Mouse (Mus musculus): ENCODE results near the gene Arhgef9. TPM values are rescaled to one million over a fixed set of nuclear protein-coding genes. Genes with fewer than 3 reads are reported as not detected.

Gene Arhgef9
- polyA plus RNA-seq (2012; fragmentation: generic; extraction: Trizol): 1 to 10 TPM in 1 of 2 experiments, under 1 TPM in 1; 0.40 to 4.3 TPM

GRCm38 (mm10) chrX:95196104-95196919, at the start of gene Arhgef9:
Gene Arhgef9, minus strand, starts transcription at chrX:95196856.

GRCm38 (mm10) chrX:95026361-95026892, 170.2 kb downstream of the Arhgef9 start, which contains the start of gene Spin4:
Gene Spin4, minus strand, starts transcription at chrX:95026682.

Other genes with a start within 250 kb of the Arhgef9 start
- gene Spin4, start 170.2 kb downstream of the Arhgef9 start, polyA plus RNA-seq (2012; fragmentation: generic; extraction: Trizol): under 1 TPM; 0.02 to 0.25 TPM
- 1 to 10 TPM in 1 of 2 experiments, under 1 TPM in 1; 0.46 to 4.4 TPM for gene Amer1, start 248.0 kb upstream of the Arhgef9 start, polyA plus RNA-seq (2012; fragmentation: generic; extraction: Trizol)

All from C3H10T1/2 (cell line).